Mouse (Mus musculus) T-helper 1 cell (primary cell): ENCODE measurements at regions not wholly inside any gene's neighbourhood (a gene's known extent, or its start where the extent isn't known, plus 50 kb on each side); places are given as distances from the start of the nearest gene placed in this dataset.
"Not testable (repeated sequence)": the region's sequence is repeated elsewhere in the genome, so short reads cannot be mapped to it uniquely, and the experiment has no call there.

Source experiments
- in situ Hi-C: fragments of 300-600 bp; cut with MboI, MseI; formaldehyde crosslinking; loops from one replicate; pipeline ENCODE4 v1.15.1; 2025; ENCODE audit warnings: high pct_unique_total_duplicates

DNA sequence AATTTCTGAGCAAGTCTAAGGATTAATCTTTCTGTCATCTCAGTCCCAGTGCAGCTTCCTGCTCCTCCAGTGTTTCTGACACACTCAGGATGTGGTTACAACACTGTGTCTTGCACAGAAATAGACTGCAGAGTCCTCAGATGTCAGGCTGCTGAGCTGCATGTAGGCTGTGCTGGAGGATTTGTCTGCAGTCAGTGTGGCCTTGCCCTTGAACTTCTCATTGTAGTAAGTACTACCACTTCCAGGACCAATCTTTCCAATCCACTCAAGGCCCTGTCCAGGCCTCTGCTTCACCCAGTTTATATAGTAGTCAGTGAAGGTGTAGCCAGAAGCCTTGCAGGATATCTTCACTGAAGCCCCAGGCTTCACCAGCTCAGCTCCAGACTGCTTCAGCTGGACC lies 185.8 kb upstream of the Zfp386 start:
- in situ Hi-C loops, result not testable (repeated sequence)

DNA sequence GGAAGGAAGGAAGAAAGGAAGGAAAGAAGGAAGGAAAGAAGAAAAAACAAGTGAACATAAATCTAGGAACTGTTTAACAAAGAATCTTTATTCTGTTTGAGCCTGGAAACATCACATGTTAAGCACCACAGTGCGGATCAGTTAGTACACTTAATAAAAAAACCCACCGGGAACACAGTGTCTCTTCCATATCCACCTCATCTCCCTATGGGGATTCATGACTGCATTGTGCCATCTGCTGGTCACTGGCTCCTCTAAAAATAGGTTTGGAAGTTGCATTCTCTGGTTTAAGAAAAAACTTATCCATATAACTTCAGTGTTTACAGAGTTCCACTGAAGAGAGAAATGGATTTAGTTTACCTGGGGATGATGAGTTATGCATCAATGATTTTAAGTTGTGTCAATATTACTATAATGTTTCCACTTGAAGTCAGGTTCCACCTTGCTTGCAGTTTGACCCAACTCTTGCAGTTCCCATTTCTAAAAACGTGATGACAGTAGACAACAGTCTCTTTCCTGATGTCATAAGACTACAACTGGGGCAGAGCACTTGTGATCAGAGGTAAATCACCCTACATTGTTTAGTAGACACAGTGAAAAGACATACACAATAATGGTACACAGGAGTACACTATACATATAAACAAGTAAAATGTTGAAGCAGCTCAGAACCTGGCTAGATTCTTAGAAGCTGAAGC lies 182.3 kb upstream of the Zfp386 start:
- in situ Hi-C loops, result not testable (repeated sequence)

DNA sequence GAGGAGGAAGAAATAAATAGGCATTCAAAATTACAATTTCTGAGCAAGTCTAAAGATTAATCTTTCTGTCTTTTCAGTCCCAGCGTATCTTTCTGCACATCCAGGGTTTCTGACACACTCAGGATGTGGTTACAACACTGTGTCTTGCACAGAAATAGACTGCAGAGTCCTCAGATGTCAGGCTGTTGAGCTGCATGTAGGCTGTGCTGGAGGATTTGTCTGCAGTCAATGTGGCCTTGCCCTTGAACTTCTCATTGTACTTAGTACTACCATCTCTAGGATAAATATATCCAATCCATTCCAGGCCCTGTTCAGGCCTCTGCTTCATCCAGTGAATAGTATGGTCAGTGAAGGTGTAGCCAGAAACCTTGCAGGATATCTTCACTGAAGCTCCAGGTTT lies 178.9 kb upstream of the Zfp386 start:
- in situ Hi-C loops, result not testable (repeated sequence)

DNA sequence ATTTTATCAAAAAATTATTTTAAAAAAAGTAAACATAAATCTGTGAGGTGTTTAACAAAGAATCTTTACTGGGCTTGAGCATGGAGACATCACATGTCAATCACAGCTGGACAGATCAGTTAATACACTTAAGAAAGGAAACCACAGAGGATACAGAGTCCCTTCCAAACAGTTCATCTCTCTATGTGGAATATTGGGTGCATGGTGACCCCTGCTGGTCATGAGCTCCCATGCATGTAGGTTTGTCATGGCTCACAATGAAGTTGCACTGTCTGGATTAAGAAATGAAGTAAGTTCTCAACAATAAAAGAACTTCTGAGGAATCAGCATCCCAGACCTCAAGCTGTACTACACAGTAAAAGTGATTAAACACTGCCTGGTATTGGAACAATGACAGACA lies 175.1 kb upstream of the Zfp386 start:
- in situ Hi-C loops, result loop anchor here (5.0 kb wide), 1 partner anchor 95 kb away; no protein-coding TSS in a partner anchor

DNA sequence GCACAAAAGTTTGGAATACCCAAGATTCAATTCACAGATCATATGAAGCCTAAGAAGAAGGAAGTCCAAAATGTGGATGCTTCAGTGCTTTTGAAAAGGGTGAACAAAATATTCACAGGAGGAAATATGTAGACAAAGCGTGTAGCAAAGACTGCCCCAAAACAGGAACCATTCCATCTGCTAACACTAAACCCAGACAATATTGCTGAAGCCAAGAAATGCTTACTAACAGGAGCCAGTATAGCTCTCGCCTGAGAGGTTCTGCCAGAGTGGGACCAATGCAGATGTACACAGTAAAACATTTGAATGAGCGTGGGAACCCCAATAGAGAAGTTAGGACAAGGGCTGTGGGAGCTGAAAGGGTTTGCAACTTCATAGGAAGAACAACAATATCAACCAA lies 173.5 kb upstream of the Zfp386 start:
- in situ Hi-C loops, result loop anchor here (5.0 kb wide), 1 partner anchor 93 kb away; no protein-coding TSS in a partner anchor

DNA sequence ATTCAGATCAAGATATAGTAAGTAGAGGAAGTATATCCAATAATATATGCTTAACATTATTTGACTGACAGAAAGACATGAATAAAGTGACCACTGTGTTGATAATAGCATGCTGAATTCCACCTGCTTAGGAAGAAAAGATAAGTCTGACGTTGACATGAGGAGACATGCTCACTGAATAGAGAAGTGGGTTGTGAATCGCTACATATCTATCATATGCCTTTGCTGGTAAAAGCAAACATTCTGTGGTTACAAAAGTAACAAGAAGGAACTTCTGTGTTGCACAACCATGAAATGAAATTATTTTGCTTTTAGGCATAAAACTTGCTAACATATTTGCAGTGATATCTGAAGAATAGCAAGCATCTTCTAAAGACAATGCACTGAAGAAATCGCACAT lies 163.8 kb upstream of the Zfp386 start:
- in situ Hi-C loops, result no loop called here

DNA sequence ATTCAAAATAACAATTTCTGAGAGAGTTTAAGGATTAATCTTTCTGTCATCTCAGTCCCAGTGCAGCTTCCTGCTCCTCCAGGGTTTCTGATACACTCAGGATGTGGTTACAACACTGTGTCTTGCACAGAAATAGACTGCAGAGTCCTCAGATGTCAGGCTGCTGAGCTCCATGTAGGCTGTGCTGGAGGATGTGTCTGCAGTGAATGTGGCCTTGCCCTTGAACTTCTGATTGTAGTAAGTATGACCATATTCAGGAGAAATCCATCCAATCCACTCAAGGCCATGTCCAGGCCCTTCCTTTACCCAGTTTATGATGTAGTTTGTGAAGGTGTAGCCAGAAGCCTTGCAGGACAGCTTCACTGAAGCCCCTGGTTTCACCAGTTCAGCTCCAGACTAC lies 159.5 kb upstream of the Zfp386 start:
- in situ Hi-C loops, result no loop called here

DNA sequence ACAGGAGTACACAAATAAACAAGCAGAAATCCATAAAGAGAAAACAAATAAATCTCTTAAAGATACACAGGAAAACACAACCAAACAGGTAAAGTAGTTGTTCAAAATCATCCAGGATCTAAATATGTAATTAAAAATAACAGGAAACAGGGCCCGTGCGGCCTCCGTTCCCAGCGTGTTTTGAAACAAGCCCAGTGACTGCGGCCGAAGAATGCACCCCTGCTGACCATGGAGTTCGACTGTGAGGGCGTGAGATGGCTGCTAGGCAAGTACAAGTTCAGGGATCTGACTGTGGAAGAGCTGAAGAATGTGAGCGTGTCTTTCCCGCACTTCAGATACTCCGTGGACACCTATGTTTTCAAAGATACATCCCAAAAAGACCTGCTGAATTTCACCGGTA lies 154.9 kb upstream of the Zfp386 start:
- in situ Hi-C loops, result not testable (repeated sequence)

DNA sequence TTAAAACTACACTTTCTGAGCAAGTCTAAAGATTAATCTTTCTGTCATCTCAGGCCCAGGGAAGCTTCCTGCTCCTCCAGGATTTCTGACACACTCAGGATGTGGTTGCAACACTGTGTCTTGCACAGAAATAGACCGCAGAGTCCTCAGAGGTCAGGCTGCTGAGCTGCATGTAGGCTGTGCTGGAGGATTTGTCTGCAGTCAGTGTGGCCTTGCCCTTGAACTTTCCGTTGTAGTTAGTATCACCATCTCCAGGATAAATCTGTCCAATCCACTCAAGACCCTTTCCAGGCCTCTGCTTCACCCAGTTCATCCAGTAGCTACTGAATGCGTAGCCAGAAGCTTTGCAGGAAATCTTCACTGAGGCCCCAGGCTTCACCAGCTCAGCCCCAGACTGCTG lies 135.3 kb upstream of the Zfp386 start:
- in situ Hi-C loops, result not testable (repeated sequence)

DNA sequence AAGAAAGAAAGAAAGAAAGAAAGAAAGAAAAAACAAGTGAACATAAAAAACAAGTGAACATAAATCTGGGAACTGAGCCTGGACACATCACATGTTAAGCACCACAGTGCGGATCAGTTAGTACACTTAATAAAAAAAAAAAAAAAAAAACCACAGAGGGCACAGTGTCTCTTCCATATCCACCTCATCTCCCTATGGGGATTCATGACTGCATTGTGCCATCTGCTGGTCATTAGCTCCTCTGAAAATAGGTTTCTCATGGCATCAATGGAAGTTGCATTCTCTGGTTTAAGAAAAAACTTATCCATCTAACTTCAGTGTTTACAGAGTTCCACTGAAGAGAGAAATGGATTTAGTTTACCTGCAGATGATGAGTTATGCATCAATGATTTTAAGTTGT lies 132.1 kb upstream of the Zfp386 start:
- in situ Hi-C loops, result not testable (repeated sequence)

DNA sequence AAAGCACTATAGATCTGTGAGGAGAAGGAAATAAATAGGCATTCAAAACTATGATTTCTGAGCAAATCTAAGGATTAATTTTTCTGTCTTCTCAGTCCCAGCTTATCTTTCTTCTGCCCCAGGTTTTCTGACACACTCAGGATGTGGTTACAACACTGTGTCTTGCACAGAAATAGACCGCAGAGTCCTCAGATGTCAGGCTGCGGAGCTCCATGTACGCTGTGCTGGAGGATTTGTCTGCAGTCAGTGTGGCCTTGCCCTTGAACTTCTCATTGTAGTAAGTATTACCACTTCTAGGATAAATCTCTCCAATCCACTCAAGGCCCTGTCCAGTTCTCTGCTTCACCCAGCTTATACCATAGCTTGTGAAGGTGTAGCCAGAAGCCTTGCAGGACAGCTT lies 127.4 kb upstream of the Zfp386 start:
- in situ Hi-C loops, result loop anchor here (5.0 kb wide), 1 partner anchor 47 kb away; no protein-coding TSS in a partner anchor

DNA sequence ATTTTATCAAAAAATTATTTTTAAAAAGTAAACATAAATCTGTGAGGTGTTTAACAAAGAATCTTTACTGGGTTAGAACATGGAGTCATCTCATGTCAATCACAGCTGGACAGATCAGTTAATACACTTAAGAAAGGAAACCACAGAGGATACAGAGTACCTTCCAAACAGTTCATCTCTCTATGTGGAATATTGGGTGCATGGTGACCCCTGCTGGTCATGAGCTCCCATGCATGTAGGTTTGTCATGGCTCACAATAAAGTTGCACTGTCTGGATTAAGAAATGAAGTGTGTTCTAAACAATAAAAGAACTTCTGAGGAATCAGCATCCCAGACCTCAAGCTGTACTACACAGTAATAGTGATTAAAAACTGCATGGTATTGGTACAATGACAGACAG lies 123.5 kb upstream of the Zfp386 start:
- in situ Hi-C loops, result loop anchor here (5.0 kb wide), 1 partner anchor 43 kb away; no protein-coding TSS in a partner anchor

DNA sequence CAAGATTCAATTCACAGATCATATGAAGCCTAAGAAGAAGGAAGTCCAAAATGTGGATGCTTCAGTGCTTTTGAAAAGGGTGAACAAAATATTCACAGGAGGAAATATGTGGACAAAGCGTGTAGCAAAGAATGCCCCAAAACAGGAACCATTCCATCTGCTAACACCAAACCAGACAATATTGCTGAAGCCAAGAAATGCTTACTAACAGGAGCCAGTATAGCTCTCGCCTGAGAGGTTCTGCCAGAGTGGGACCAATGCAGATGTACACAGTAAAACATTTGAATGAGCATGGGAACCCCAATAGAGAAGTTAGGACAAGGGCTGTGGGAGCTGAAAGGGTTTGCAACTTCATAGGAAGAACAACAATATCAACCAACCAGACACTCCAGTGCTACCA lies 122.0 kb upstream of the Zfp386 start:
- in situ Hi-C loops, result not testable (repeated sequence)

DNA sequence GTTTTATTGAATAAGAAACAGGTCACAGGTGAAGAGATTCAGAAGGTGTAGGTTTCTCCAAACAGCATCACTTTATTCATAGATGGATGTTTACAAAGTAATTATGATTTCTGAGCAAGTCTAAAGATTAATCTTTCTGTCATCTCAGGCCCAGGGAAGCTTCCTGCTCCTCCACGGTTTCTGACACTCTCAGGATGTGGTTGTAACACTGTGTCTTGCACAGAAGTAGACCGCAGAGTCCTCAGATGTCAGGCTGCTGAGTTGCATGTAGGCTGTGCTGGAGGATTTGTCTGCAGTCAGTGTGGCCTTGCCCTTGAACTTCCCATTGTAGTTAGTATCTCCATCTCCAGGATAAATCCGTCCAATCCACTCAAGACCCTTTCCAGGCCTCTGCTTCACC lies 95.2 kb upstream of the Zfp386 start:
- in situ Hi-C loops, result not testable (repeated sequence)

DNA sequence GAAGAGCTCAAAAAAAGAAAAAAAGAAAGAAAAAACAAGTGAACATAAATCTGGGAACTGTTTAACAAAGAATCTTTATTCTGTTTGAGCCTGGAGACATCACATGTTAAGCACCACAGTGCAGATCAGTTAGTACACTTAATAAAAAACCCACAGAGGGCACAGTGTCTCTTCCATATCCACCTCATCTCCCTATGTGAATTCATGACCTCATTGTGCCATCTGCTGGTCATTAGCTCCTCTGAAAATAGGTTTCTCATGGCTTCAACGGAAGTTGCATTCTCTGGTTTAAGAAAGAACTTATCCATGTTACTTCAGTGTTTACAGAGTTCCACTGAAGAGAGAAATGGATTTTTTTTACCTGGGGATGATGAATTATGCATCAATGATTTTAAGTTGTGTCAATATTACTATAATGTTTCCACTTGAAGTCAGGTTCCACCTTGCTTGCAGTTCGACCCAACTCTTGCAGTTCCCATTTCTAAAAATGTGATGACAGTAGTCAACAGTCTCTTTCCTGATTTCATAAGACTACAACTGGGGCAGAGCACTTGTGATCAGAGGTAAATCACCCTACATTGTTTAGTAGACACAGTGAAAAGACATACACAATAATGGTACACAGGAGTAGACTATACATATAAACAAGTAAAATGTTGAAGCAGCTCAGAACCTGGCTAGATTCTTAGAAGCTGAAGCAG lies 91.9 kb upstream of the Zfp386 start:
- in situ Hi-C loops, result not testable (repeated sequence)

DNA sequence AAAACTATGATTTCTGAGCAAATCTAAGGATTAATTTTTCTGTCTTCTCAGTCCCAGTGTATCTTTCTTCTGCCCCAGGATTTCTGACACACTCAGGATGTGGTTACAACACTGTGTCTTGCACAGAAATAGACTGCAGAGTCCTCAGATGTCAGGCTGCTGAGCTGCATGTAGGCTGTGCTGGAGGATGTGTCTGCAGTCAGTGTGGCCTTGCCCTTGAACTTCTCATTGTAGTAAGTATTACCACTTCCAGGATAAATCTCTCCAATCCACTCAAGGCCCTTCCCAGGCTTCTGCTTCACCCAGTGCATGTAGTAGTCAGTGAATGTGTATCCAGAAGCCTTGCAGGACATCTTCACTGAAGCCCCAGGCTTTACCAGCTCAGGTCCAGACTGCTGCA lies 83.8 kb upstream of the Zfp386 start:
- in situ Hi-C loops, result not testable (repeated sequence)

DNA sequence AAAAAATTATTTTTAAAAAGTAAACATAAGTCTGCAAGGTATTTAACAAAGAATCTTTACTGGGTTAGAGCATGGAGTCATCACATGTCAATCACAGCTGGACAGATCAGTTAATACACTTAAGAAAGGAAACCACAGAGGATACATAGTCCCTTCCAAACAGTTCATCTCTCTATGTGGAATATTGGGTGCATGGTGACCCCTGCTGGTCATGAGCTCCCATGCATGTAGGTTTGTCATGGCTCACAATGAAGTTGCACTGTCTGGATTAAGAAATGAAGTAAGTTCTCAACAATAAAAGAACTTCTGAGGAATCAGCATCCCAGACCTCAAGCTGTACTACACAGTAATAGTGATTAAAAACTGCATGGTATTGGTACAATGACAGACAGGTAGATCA lies 80.0 kb upstream of the Zfp386 start:
- in situ Hi-C loops, result loop anchor here (5.0 kb wide), 2 partner anchors 45 to 95 kb away; no protein-coding TSS in a partner anchor
